Mouse (Mus musculus): ENCODE results near the gene Kdm8.
"Not testable (repeated sequence)": the region's sequence is repeated elsewhere in the genome, so short reads cannot be mapped to it uniquely, and the experiment has no call there.

Gene Kdm8

GRCm38 (mm10) chr7:125444464-125445401 is at the start of gene Kdm8:
Gene Kdm8 (plus strand): TSS chr7:125444676.
- peak; percentile 96 for DNase-seq

GRCm38 (mm10) chr7:125398116-125398515 is 46.4 kb upstream of the Kdm8 start:
- no peak for DNase-seq

GRCm38 (mm10) chr7:125398687-125399086 is 45.8 kb upstream of the Kdm8 start:
- DNase-seq = no peak

GRCm38 (mm10) chr7:125407136-125407535 is 37.3 kb upstream of the Kdm8 start:
- no peak for DNase-seq

GRCm38 (mm10) chr7:125415087-125415486 is 29.4 kb upstream of the Kdm8 start:
- DNase-seq = no peak

GRCm38 (mm10) chr7:125415776-125416175 is 28.7 kb upstream of the Kdm8 start:
- DNase-seq = no peak

- no peak for DNase-seq
Measured at GRCm38 (mm10) chr7:125416762-125417161, 27.7 kb upstream of the Kdm8 start.

GRCm38 (mm10) chr7:125418413-125418812 is 26.1 kb upstream of the Kdm8 start:
- DNase-seq = peak; percentile 38

- DNase-seq = peak; percentile 87
Measured at GRCm38 (mm10) chr7:125420190-125420589, 24.3 kb upstream of the Kdm8 start.

GRCm38 (mm10) chr7:125421911-125422310 is 22.6 kb upstream of the Kdm8 start:
- no peak for DNase-seq

- peak; percentile 12 for DNase-seq
Measured at GRCm38 (mm10) chr7:125423056-125423455, 21.4 kb upstream of the Kdm8 start.

- DNase-seq = no peak
Measured at GRCm38 (mm10) chr7:125427492-125428090, 16.9 kb upstream of the Kdm8 start.

- DNase-seq = no peak
Measured at GRCm38 (mm10) chr7:125428381-125428780, 16.1 kb upstream of the Kdm8 start.

- DNase-seq = not testable (repeated sequence)
Measured at GRCm38 (mm10) chr7:125428816-125429500, 15.5 kb upstream of the Kdm8 start.

GRCm38 (mm10) chr7:125430170-125430842 is 14.2 kb upstream of the Kdm8 start:
- no peak for DNase-seq

- DNase-seq = no peak
Measured at GRCm38 (mm10) chr7:125433874-125434273, 10.6 kb upstream of the Kdm8 start.

GRCm38 (mm10) chr7:125434666-125435290 is 9.7 kb upstream of the Kdm8 start:
- DNase-seq = no peak

- no peak for DNase-seq
Measured at GRCm38 (mm10) chr7:125442323-125442722, 2.2 kb upstream of the Kdm8 start.

GRCm38 (mm10) chr7:125444076-125444463 is 406 bp upstream of the Kdm8 start:
- peak; percentile 21 for DNase-seq

GRCm38 (mm10) chr7:125450678-125451077 is 6.2 kb downstream of the Kdm8 start:
- no peak for DNase-seq

- DNase-seq = no peak
Measured at GRCm38 (mm10) chr7:125451078-125451477, 6.6 kb downstream of the Kdm8 start.

GRCm38 (mm10) chr7:125453671-125454070 is 9.2 kb downstream of the Kdm8 start:
- no peak for DNase-seq
